Mouse (Mus musculus): ENCODE results near the gene Gpd2.

Gpd2 gene

GRCm38 (mm10) chr2:57387816-57388215 is 150.4 kb downstream of the Gpd2 start:
- DNase-seq (ENCODE audit: low spot score in 2 of 2) = peak; percentile 20 to 32

DNA sequence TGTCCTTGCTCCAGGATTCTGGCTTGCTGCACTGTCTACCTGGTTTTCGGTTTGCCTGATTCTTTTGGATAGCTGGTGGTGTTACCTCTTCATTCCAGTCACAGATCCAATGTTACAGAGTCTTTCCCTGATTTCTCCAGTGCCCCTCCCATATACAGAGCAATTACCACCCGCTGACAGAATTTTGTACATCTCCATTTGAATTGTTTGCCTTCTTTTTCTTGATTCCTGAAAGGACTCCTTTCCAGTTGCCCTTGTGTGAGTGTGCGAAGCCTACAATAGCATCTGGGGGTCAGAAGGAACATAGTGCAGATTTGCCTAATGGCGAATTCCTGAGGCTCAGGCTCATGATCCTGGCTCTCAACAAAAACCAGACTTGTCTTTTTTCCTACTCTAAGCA is 157.6 kb downstream of the Gpd2 start:
- DNase-seq (ENCODE audit: low spot score in 2 of 2) = no peak

DNA sequence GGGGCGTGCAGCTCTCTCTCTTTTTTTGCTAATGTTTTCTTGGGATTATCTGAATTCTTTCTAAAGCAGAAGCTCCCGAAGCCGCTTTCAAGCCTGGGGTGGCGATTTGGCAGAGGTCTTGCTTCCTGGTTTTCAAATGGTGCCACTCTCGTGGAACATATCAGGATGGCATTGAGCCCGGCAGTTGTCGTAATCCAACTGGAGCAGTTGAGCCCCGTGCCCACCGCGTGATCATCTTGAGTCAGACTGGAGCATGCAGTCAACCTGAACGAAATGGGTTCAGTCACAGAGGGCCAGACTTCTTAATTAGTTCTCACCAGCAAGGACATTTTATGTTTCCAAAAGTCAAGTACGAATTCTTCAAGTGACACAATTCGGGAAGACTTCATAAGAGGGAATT is 158.6 kb downstream of the Gpd2 start:
- no peak for DNase-seq (ENCODE audit: low spot score in 2 of 2)

DNA sequence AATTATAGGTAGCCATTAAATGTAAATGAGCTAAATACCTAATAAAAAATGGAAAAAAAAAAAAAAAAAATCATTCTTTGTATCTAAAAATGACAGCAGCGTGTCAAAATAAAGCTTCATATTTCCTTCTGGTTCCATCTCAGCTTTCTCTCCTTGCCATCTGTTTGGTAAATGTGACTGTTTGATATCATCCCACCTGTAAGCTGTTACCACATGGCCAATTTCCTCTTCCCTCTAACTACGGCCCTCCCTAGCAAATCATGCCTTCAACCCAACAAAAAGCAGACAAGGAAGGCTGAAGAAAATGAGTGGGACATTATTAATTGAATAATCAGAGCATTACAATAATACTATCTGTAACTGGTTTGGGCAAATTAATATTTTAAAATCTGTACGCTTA is 160.3 kb downstream of the Gpd2 start:
- no peak for DNase-seq (ENCODE audit: low spot score in 2 of 2)

- DNase-seq (ENCODE audit: low spot score in 2 of 2) = no peak
Measured at GRCm38 (mm10) chr2:57407414-57408019, 170.1 kb downstream of the Gpd2 start.

DNA sequence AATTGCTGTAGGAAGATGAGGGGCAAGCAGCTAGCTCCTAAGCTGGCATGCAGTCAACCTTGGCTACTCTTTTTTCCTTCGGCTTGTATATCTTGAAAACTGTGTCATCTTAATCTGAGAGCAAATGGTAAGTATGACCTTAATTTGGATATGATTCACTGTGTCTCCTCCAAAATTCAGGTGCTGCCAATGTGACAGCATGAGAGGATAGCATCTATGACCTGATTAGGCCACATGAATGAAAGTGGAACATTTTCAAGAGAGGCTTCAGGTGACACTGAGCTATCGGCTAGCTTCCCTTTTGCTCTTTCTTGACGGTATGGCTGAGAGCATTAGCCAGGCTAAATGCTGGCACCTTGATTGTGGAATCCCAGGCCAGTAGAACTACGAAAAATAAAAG is 171.0 kb downstream of the Gpd2 start:
- DNase-seq (ENCODE audit: low spot score in 2 of 2) = no peak

- DNase-seq (ENCODE audit: low spot score in 2 of 2) = no peak
Measured at GRCm38 (mm10) chr2:57411551-57411950, 174.1 kb downstream of the Gpd2 start.

DNA sequence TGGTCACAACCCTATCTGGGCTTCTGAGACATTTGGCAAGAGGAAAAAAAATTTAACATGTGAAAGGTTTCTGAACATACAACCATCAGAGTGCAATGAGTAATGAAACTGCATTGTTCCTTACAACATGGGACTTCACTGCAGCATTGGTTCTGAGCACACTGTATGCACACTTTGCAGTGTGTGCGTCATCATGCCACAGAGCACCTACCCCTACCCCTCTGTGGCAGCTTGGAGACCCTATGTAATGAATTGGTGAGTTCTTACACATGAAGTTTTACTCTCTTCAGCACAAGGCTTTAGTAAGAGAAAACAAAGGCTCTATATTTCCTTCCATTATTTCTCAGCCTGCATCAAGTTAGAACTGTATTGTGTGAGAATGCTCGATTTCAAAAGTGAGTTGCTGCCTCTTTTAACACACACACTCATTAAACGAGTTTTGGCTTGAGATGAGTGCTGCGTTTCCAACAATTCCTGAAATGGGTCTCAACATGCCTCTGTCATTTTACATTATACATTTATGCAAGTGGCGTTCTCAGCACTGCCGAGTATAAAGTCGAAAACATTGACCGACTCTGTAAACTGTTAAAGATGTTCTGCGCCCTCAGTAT is 177.2 kb downstream of the Gpd2 start:
- DNase-seq (ENCODE audit: low spot score in 2 of 2) = no peak

- DNase-seq (ENCODE audit: low spot score in 2 of 2) = no peak
Measured at GRCm38 (mm10) chr2:57416711-57417110, 179.3 kb downstream of the Gpd2 start.

All from right cerebral cortex, postnatal 10 days (tissue).